Mouse (Mus musculus): ENCODE data around the gene Plpp7. TPM values are rescaled to one million over a fixed set of nuclear protein-coding genes. Genes with fewer than 3 reads are reported as not detected.

Gene Plpp7
- polyA plus RNA-seq, 1 experiment from 2014 or later = 2.5 TPM

DNA sequence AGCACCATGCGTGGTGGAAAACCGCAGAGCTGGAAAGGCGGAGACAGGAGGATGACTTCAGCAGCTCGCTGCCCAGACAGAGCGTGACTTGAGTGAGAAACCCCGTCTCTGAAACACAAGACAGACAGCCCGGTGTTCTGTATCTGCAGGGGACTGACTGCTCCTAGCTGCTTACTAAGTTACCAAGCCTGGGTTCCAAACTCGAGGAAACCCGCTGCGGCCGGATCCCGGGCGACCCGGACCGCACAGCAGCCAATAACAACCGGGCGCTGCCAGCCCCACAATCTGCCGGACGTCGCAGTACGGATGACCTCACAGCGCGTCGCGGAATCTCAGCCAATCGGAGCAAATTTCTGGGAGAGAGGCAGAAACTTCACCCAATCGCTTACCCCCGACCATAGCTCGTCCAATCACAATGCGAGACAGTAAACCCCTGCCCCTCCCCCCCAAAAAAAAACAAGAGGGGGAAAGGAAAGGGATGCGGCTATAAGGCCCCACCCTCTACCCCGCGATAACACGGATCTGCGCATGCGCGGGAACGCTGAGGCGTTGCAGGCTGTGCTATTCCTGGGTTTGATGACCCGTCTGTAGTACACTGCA, 42.4 kb downstream of the Plpp7 start:
- Histone ChIP-seq H3K4me3 (ENCODE audit: low read depth, low read length) (peak overlapping the region; percentile 54), H3K9me3 (ENCODE audit: low read depth, low read length) (no peaks in the 10 kb centered on the region)

DNA sequence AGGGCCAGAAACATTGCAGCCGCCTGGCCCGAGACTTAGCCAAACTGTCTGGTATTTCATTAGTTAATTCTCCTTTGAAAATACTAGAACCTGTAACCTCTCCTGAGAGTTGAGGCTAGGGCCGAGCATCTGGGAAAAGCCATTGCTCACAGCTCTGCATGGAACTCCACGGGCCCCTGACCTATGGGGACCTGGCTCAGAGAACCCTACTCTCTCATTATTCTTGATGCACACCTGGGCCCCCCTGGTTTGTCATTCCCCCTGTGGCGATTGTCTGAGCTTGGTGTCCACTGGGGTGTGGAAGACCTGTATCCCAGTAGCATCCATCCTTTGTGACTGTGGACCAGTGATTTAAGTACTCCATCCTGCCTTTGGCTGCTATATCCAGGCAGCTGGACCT, 44.0 kb downstream of the Plpp7 start:
- no peak overlapping the region for H3K4me2 ChIP-seq
- ATAC-seq (ENCODE audit: insufficient read depth) = no peak
- WGBS = 78% methylated on average over 5 of the region's 5 CpGs

More for the DNA sequence above, 42.4 kb downstream of the Plpp7 start:
- H3K4me2 ChIP-seq = peak overlapping the region; percentile 77
- H3K4me1 ChIP-seq (ENCODE audit: insufficient read depth) = no peaks in the 10 kb centered on the region; the same call in 1 of the 2 replicates
- peak overlapping the region; percentile 81 for H3K9ac ChIP-seq
- under 1% methylated on average over 40 of the region's 40 CpGs for WGBS
- DNase-seq (peak; percentile 99), ATAC-seq (ENCODE audit: insufficient read depth) (peak; percentile 96)
- no peaks in the 10 kb centered on the region for H3K27me3 ChIP-seq (ENCODE audit: insufficient read depth, low read length)
- peak overlapping the region; percentile 89 for H3K27ac ChIP-seq (ENCODE audit: low read depth)
- no peaks in the 10 kb centered on the region for H3K36me3 ChIP-seq (ENCODE audit: insufficient read depth)
- no peak for TF ChIP-seq CTCF (IDR thresholded peaks at IDR 0.05; ENCODE audit: low read depth)

DNA sequence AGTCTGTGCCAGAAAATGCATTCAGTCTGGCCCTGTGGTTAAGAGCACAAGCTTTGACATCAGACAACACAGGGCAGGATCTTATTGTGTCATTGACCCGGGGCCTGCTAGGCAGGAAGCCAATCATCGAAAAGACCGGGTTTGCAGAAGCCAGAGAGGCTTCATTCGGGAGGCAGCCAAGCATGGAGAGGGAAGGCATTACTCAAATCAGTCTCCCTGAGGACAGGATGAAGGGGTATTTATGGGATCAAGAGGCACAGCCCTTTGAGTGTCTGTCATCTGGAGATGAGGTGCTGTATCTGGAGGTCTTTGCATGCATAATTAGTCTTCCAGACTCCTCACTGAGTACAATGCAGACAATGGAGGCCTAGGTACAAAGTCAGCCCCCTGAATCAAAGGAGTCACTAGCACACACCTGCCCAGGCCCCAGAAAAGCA, 45.2 kb downstream of the Plpp7 start:
- ATAC-seq (ENCODE audit: insufficient read depth) = no peak
- no peak overlapping the region for H3K9ac ChIP-seq

More for the DNA sequence above, 44.0 kb downstream of the Plpp7 start:
- no peaks in the 10 kb centered on the region for H3K9me3 ChIP-seq (ENCODE audit: low read depth, low read length)
- no peak overlapping the region for H3K9ac ChIP-seq
- no peak overlapping the region for H3K27ac ChIP-seq (ENCODE audit: low read depth)
- no peaks in the 10 kb centered on the region for H3K36me3 ChIP-seq (ENCODE audit: insufficient read depth)
- no peaks in the 10 kb centered on the region for H3K27me3 ChIP-seq (ENCODE audit: insufficient read depth, low read length)
- no peak for DNase-seq
- H3K4me1 ChIP-seq (ENCODE audit: insufficient read depth) = no peaks in the 10 kb centered on the region; the same call in 1 of the 2 replicates
- no peak overlapping the region for H3K4me3 ChIP-seq (ENCODE audit: low read depth, low read length)
- no peak for TF ChIP-seq CTCF (IDR thresholded peaks at IDR 0.05; ENCODE audit: low read depth)

GRCm38 (mm10) chr2:32141602-32142001, 46.3 kb downstream of the Plpp7 start:
- no peak overlapping the region for H3K27ac ChIP-seq (ENCODE audit: low read depth)
- no peak overlapping the region for H3K4me2 ChIP-seq
- H3K4me3 ChIP-seq (ENCODE audit: low read depth, low read length) = no peak overlapping the region
- DNase-seq = no peak
- ATAC-seq (ENCODE audit: insufficient read depth) = no peak
- no peaks in the 10 kb centered on the region for H3K36me3 ChIP-seq (ENCODE audit: insufficient read depth)
- no peaks in the 10 kb centered on the region for H3K27me3 ChIP-seq (ENCODE audit: insufficient read depth, low read length)
- H3K9me3 ChIP-seq (ENCODE audit: low read depth, low read length) = no peaks in the 10 kb centered on the region
- TF ChIP-seq CTCF (IDR thresholded peaks at IDR 0.05; ENCODE audit: low read depth) = no peak
- H3K9ac ChIP-seq = no peak overlapping the region
- WGBS = 54% methylated on average over 6 of the region's 6 CpGs
- no peaks in the 10 kb centered on the region; the same call in 1 of the 2 replicates for H3K4me1 ChIP-seq (ENCODE audit: insufficient read depth)

More for the DNA sequence above, 45.2 kb downstream of the Plpp7 start:
- no peak for TF ChIP-seq CTCF (IDR thresholded peaks at IDR 0.05; ENCODE audit: low read depth)
- no peak overlapping the region for H3K4me2 ChIP-seq
- H3K36me3 ChIP-seq (ENCODE audit: insufficient read depth) = no peaks in the 10 kb centered on the region
- no peaks in the 10 kb centered on the region for H3K27me3 ChIP-seq (ENCODE audit: insufficient read depth, low read length)
- H3K9me3 ChIP-seq (ENCODE audit: low read depth, low read length) = no peaks in the 10 kb centered on the region
- WGBS = 51% methylated on average over 4 of the region's 4 CpGs
- H3K4me3 ChIP-seq (ENCODE audit: low read depth, low read length) = no peak overlapping the region
- H3K4me1 ChIP-seq (ENCODE audit: insufficient read depth) = no peaks in the 10 kb centered on the region; the same call in 1 of the 2 replicates
- DNase-seq = no peak
- no peak overlapping the region for H3K27ac ChIP-seq (ENCODE audit: low read depth)

DNA sequence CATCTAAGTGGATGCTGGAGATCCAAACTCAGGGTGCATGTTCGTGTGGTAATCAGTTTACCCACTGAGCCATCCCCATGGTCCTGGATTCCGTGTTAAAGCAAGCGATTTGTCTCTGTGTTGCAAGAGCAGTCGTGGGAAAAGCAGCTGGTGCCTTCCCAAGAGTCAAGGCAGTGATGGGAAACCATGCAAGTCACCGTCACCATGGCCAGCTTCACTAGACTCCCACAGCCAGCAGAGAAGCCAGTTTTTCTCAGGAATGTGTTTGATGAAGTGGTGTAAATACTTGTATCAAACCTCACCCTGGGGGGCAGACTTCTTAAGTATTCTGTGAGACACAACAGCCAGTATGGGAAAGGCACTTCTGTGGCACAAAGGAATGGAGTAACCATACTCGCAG, 47.0 kb downstream of the Plpp7 start:
- no peak for ATAC-seq (ENCODE audit: insufficient read depth)
- Histone ChIP-seq H3K9me3 (ENCODE audit: low read depth, low read length) (no peaks in the 10 kb centered on the region), H3K36me3 (ENCODE audit: insufficient read depth) (no peaks in the 10 kb centered on the region), H3K27me3 (ENCODE audit: insufficient read depth, low read length) (no peaks in the 10 kb centered on the region), H3K4me1 (ENCODE audit: insufficient read depth) (no peaks in the 10 kb centered on the region; the same call in 1 of the 2 replicates), H3K27ac (ENCODE audit: low read depth) (no peak overlapping the region), H3K9ac (no peak overlapping the region), H3K4me3 (ENCODE audit: low read depth, low read length) (no peak overlapping the region), H3K4me2 (no peak overlapping the region)
- no peak for TF ChIP-seq CTCF (IDR thresholded peaks at IDR 0.05; ENCODE audit: low read depth)
- DNase-seq = no peak
- 47% methylated on average over 6 of the region's 6 CpGs for WGBS

DNA sequence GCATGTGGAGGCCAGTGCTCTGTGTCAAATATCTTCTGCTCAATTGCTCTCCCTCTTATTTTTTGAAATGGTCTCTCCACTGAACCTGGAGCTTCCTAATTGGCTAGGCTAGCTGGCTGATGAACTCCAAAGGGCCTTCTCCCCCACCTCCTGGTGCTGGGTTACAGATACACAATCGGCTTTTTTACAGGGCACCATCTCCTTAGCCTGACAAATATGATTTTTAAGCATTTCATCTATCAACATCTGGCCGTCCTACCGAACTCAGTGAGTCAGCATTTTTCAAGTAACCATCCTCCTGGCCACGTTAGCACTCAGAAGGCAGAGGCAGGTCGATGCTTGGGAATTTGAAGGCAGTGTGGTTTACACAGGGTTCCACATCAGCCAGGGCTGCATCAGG, 49.3 kb downstream of the Plpp7 start:
- no peak for DNase-seq
- Histone ChIP-seq H3K9ac (no peak overlapping the region), H3K9me3 (ENCODE audit: low read depth, low read length) (no peaks in the 10 kb centered on the region), H3K4me3 (ENCODE audit: low read depth, low read length) (no peak overlapping the region), H3K36me3 (ENCODE audit: insufficient read depth) (no peaks in the 10 kb centered on the region), H3K27ac (ENCODE audit: low read depth) (no peak overlapping the region), H3K4me1 (ENCODE audit: insufficient read depth) (no peaks in the 10 kb centered on the region; the same call in 1 of the 2 replicates), H3K27me3 (ENCODE audit: insufficient read depth, low read length) (no peaks in the 10 kb centered on the region), H3K4me2 (no peak overlapping the region)
- WGBS = 65% methylated on average over 5 of the region's 5 CpGs
- no peak for ATAC-seq (ENCODE audit: insufficient read depth)
- no peak for TF ChIP-seq CTCF (IDR thresholded peaks at IDR 0.05; ENCODE audit: low read depth)

DNA sequence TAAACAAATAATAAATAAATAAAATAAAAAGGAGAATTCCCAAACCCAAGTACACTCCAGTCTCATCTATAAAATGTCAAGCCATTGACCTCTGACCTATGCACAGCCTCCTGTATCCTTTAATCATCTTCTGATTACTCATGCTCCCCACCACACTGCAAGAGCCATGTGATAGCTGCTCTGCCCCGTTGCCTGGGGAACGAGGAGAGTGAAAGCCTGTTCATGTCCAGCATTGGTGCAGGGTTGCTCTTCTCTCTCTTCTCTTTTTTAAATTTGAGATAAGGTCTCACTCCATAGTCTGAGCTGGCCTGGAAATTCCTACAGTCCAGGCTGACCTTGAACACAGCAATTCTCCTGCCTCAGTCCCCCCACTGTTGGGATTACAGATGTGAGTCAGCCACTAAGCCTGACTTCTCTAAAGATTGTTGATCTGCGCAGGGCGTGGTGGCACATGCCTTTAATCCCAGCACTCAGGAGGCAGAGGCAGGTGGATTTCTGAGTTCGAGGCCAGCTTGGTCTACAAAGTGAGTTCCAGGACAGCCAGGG, 51.4 kb downstream of the Plpp7 start:
- H3K4me3 ChIP-seq (ENCODE audit: low read depth, low read length) = no peak overlapping the region
- ATAC-seq (ENCODE audit: insufficient read depth) (no peak), DNase-seq (no peak)
- H3K27ac ChIP-seq (ENCODE audit: low read depth) = no peak overlapping the region
- H3K4me2 ChIP-seq = no peak overlapping the region
- no peaks in the 10 kb centered on the region for H3K9me3 ChIP-seq (ENCODE audit: low read depth, low read length)
- H3K27me3 ChIP-seq (ENCODE audit: insufficient read depth, low read length) = no peaks in the 10 kb centered on the region
- no peak overlapping the region for H3K9ac ChIP-seq
- H3K4me1 ChIP-seq (ENCODE audit: insufficient read depth) = no peaks in the 10 kb centered on the region; the same call in 1 of the 2 replicates
- 73% methylated on average over 5 of the region's 5 CpGs for WGBS
- TF ChIP-seq CTCF (IDR thresholded peaks at IDR 0.05; ENCODE audit: low read depth) = no peak
- no peaks in the 10 kb centered on the region for H3K36me3 ChIP-seq (ENCODE audit: insufficient read depth)

Data from lung, embryonic 14.5 days (tissue).